Mouse (Mus musculus) spleen, adult 18-20 months (tissue): ENCODE data around the gene Brdt.
"Not testable (repeated sequence)": the region's sequence is repeated elsewhere in the genome, so short reads cannot be mapped to it uniquely, and the experiment has no call there.

Experiments
- DNase-seq, 2 experiments: peaks; one replicate each; pipeline ENCODE4 v3.0.0; 2022; ENCODE audit warnings: mixed read lengths in 2 of 2

The Brdt gene

GRCm38 (mm10) chr5:107342891-107343290, 11.9 kb downstream of the Brdt start:
- DNase-seq, result no peak

DNA sequence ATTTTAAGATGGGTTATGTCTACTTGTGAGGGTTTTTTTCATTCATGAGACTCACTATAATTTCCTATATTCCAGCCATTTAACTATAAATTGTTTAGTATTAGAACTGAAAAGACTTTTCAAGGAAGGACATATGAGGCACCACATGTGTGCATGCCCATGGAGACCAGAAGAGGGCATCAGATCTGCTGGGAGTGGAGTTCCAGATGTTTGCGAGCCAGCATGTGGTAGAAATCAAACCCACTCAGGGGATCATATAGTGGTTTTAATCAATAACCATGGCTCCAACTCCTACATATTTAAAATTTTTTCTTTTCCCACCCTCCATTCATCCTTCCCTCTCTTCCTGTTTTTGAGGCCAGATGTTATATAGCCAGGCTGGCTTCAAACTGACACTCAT, 15.3 kb downstream of the Brdt start:
- no peak for DNase-seq

GRCm38 (mm10) chr5:107352566-107352965, 21.6 kb downstream of the Brdt start:
- DNase-seq, result no peak

- DNase-seq, result no peak
These were observed 23.0 kb downstream of the Brdt start for GRCm38 (mm10) chr5:107353981-107354380.

- DNase-seq, result no peak
These were observed 24.8 kb downstream of the Brdt start for GRCm38 (mm10) chr5:107355801-107356200.

- DNase-seq, result no peak
These were observed 26.8 kb downstream of the Brdt start for GRCm38 (mm10) chr5:107357723-107358122.

DNA sequence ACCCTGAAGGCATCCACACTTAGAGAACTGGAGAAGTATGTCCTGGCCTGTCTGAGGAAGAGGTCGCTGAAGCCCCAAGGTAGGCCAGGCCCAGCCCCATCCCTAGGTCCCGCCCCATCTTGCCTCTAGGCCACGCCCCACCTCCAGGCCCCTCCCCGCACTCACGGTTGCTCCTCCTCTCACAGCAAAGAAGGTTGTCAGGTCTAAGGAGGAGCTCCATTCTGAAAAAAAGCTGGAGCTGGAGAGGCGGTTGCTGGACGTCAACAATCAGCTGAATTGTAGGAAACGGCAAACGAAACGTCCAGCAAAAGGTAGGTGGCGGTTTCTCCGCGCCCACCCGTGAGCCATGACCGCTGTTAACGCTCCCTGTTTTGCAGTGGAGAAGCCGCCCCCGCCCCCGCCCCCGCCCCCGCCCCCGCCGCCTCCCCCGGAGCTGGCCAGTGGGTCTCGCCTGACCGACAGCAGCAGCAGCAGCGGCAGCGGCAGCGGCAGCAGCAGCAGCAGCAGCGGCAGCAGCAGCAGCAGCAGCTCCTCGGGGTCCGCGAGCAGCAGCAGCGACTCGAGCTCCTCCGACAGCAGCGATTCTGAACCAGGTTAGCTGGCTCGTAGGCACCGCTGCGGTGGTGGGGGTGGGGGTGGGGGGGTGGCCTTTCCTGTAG, 28.6 kb downstream of the Brdt start:
- DNase-seq, result peak; percentile 81 to 92

DNA sequence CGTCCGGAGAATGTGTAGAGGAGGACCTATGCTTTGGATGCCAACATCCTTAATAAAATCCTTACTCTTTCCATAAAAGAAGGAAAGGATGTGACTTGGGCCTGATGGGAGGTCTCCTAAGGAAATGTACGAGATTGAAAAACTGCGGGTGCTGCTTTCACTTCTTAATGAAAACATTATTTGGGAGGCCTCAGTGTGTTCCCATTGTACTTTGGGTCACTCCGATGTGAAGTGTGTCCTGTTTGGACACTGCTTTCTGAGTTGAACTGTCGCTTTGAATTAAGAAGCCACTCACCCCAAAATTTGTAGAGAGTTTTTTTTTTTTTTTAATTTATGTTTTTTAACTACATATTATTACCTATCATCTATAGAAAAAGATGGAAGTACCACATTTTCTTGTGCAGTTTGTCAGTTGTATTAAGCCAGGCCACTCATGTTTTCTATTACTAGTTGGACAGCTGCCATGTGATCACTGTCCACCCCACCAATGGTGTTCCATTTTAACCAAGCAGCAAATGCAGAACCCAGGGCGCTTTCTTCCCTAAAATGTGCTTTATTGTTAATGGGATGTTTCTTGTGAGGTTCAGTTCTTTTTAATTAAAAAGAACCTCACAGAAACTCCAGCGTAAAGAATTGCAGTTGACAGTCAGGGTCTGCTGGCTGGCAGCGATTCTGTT, 29.2 kb downstream of the Brdt start:
- DNase-seq, result no peak

DNA sequence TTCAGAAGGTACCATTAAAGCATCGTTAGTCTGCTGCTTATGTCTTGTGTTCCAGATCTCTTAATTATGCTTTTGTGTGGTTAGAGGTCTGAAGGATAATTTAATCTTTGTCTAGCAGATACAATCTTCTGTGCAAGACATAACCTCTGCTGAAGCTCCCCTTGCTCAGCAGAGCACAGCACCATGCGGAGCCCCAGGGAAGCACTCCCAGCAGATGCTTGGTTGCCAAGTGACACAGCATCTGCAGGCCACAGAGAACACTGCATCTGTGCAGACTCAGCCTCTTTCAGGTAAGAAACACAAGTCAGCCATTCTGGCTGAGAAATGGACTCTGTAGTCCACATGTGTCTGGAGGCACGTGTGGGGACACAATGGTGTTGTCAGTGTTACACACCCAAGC, 39.1 kb downstream of the Brdt start:
- DNase-seq, result no peak

DNA sequence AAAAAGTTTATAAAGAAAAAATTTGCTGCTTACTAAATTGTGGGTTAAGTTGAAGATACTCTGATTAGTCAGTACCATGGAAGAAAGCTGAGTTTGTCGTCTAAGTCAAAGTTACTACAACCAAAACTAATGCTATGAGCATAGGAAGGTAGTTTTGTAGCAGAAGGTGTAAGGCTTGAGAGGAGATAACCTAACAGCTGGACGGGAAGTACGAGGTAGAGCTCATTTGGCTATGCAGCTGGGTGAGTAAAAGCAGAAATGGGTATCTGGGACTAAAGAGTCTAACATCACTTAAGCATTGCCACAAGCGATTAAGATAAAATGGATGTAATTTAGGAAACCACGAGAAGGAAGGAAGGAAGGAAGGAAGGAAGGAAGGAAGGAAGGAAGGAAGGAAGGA, 40.4 kb downstream of the Brdt start:
- no peak for DNase-seq

GRCm38 (mm10) chr5:107373256-107373655, 42.3 kb downstream of the Brdt start:
- no peak for DNase-seq

GRCm38 (mm10) chr5:107386448-107386847, 55.5 kb downstream of the Brdt start:
- not testable (repeated sequence) for DNase-seq

- DNase-seq, result no peak
These were observed 56.8 kb downstream of the Brdt start for GRCm38 (mm10) chr5:107387788-107388187.

DNA sequence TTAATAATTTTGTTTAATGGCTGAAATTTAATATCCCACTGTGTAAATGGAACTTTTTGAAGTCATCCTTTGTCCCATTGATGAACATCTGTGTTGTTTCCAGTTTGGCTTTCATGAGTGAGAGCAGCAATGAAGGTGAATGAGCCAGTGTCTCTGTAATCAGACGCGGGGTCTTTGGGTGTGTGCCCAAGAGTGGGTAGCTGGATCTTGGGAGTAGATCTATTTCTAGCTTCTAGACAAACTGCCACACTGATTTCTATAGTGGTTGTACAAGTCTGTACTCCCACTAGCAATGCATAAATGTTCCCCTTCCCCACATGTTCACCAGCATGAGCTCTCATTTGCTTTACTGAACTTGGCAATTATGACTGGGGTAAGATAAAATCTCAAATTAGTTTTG, 58.4 kb downstream of the Brdt start:
- DNase-seq, result no peak

DNA sequence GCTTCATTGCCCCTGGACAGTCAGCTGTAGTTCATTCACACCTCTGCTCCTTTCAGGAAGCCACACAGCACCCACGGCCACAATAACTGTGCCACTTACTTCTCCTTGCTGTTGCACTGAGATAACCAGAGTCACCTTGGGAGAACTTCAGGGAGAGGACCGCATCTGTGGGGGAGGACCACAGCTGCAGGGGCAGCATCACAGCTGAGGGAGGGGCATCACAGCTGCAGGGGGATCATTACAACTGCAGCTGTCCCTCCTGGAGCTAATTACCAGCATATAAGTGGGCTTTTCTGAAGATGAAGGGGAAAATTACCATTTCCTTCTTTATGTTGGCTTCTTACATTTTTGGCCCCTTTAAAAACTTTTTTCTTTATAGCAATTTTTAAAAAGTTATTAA, 63.5 kb downstream of the Brdt start:
- no peak for DNase-seq

GRCm38 (mm10) chr5:107402436-107402835, 71.5 kb downstream of the Brdt start, which contains the start of gene Ephx4:
Gene Ephx4, plus strand, starts transcription at chr5:107402736.
- no peak for DNase-seq

GRCm38 (mm10) chr5:107403011-107403946, 72.3 kb downstream of the Brdt start:
- no peak for DNase-seq

GRCm38 (mm10) chr5:107403947-107404684, 73.2 kb downstream of the Brdt start:
- DNase-seq, result no peak

- no peak for DNase-seq
These were observed 74.4 kb downstream of the Brdt start for GRCm38 (mm10) chr5:107405361-107405760.

GRCm38 (mm10) chr5:107410305-107410704, 79.3 kb downstream of the Brdt start:
- DNase-seq, result no peak

DNA sequence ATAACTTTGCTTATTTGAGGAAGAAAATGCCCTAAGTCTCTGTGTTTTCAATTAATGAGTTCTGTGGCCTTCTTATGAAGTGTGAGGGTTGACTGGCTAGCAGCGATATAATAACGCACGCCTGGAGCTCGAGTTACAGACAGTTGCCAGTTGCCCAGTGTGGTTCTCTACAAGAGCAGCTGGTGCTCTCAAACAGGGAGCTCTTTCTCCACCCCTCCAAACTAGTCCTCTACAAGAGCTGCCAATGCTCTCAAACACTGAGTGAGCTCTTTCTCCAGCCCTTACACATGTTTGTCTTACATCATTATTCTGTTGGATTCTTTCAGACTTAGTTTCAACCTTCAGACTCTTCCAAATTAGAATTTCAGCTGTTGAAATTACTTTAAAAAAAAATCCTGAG, 80.4 kb downstream of the Brdt start:
- no peak for DNase-seq

- no peak for DNase-seq
These were observed 81.3 kb downstream of the Brdt start for GRCm38 (mm10) chr5:107412285-107412684.

- no peak for DNase-seq
These were observed 84.1 kb downstream of the Brdt start for GRCm38 (mm10) chr5:107415098-107415497.
